Mouse (Mus musculus): ENCODE measurements around the gene Samd4b.

DNA sequence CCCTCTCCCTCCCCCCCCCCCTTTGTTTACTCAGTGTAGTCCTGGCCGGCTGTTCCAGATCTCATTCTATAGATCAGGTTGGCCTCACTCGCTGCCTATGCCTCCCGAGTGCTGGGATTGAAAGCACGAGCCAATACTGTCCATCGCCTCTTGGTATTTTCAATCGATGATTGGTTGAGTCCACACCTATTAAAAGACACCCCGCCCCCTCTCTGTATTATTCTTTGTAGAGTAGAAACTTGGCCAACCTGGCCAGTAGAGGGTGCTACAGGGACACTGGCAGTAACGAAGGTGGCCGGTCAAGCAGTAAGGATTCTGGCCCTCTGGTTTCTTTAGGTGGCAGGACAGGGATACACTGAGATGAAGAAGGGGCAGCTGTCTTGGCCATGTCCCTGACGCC lies 107.5 kb downstream of the Samd4b start:
- TF ChIP-seq CTCF (IDR thresholded peaks at IDR 0.05; ENCODE audit: low read depth, low read length), result no peak
- no peak for TF ChIP-seq GATA1 (IDR thresholded peaks at IDR 0.05; ENCODE audit: borderline replicate concordance, low read length)
- no peak for TF ChIP-seq POLR2AphosphoS5 (IDR thresholded peaks at IDR 0.05; ENCODE audit: insufficient replicate concordance, low read depth, low read length)
